Mouse (Mus musculus) kidney, postnatal 4 days (tissue): ENCODE measurements around the gene Lgr5.

Experiments
- DNase-seq, 2 experiments: peaks; one replicate each; pipeline ENCODE4 v3.0.0; 2021; ENCODE audit warnings: mixed read lengths in 2 of 2

Lgr5 gene

DNA sequence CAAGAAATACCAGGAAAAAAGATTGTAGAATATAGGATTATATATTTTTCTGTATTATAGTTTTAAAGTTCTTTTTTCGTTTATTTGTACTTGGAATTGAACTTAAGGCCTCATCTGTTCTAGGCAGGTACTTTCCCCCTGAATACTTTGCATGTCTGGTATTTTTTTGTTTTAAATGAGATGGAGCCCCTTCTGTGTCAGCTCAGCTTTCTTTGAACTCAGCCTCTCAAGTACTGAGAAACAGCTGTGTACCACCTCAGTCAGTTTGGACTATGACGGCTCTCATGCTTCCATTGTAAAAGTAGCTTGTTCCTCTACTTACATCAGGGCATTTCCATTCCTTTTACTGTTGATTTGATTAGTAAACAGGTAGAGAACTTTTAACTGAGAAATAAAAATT lies 174.1 kb downstream of the Lgr5 start:
- no peak for DNase-seq

DNA sequence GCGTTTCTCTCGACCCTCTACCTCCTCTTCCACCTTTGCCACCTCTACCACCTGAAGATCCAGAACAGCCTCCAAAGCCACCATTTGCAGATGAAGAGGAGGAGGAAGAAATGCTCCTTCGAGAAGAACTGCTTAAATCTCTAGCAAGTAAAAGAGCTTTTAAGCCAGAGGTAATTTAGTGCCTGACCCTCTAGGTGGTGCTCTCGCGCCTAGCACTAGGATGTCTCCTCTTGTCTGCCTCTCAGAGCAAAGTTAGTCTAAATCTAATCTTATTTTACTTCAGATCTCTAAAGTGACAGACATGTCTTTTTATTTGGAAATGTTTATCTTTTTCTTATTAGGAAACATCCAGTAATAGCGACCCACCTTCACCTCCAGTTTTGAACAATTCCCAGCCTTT lies 181.2 kb downstream of the Lgr5 start:
- peak; percentile 76 to 77 for DNase-seq
